Mouse (Mus musculus): ENCODE measurements around the gene Dzip3. TPM values are rescaled to one million over a fixed set of nuclear protein-coding genes. Genes with fewer than 3 reads are reported as not detected.

Dzip3 gene
- polyA plus RNA-seq (2012; rRNA removed), result 85.6 and 92.7 TPM in 2 replicates

GRCm38 (mm10) chr16:48993559-48994342 is at the start of gene Dzip3, which contains the start of gene Cip2a:
Gene Dzip3 (minus strand): TSS chr16:48994165.
Gene Cip2a (plus strand): TSS chr16:48994185.

Other genes starting within 250 kb of the Dzip3 start
- gene Trat1, start 222.1 kb downstream of the Dzip3 start, polyA plus RNA-seq (2012; rRNA removed), result 0.21 and 0.25 TPM in 2 replicates
- gene Retnlb, start 177.3 kb downstream of the Dzip3 start, polyA plus RNA-seq (2012; rRNA removed), result not detected in 2 replicates
- not detected in 2 replicates for gene Retnla, start 151.6 kb downstream of the Dzip3 start, polyA plus RNA-seq (2012; rRNA removed)
- 0.25 and 0.29 TPM in 2 replicates for gene Retnlg, start 121.5 kb downstream of the Dzip3 start, polyA plus RNA-seq (2012; rRNA removed)
- gene Cip2a, start within 50 bp of the Dzip3 start, polyA plus RNA-seq (2012; rRNA removed), result 19.9 and 27.9 TPM in 2 replicates
- gene Myh15, start 63.3 kb upstream of the Dzip3 start, polyA plus RNA-seq (2012; rRNA removed), result 0.06 and 0.10 TPM in 2 replicates

All from central nervous system, embryonic 14 days (tissue).